Mouse (Mus musculus) CH12F3 (cell line): ENCODE results near the gene Il11.

Experiments used
- in situ Hi-C: fragments of 300-500 bp; cut with MboI; formaldehyde crosslinking; loops from 2 replicates; pipeline ENCODE4 v1.14.3; 2020; ENCODE audit warnings: low sequenced_read_pairs

The Il11 gene

GRCm38 (mm10) chr7:4788499-4789435, 6.1 kb upstream of the Il11 start:
- in situ Hi-C loops = no loop called here

DNA sequence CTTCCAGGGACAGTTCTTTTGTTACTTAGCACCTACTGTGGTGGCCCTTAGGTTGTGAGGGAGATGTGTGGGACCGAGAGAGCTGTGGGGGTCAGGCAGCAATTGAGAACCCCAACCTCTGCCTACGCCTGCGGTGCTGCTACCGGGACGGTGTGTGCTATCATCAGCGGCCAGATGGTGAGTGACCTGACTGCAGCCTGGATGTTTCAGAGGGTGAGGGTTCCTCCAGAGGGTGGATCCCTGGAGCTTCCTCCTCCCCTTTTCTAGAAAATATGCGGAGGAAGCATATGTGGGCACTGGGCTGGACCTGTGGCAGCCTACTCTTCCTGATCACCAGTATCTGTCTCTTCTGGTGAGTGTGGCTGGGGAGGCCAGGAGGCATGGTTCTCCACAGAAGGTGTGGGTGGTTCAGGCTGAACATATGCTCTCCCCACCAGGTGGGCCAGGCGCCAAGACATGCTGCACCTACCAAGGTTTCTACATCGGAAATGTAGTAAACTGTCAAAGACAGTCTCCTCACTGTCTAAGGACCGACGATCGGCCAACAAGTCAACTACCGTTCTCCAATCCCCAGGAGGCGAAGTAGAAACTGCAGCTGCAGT, 1.1 kb upstream of the Il11 start:
- in situ Hi-C loops = no loop called here

DNA sequence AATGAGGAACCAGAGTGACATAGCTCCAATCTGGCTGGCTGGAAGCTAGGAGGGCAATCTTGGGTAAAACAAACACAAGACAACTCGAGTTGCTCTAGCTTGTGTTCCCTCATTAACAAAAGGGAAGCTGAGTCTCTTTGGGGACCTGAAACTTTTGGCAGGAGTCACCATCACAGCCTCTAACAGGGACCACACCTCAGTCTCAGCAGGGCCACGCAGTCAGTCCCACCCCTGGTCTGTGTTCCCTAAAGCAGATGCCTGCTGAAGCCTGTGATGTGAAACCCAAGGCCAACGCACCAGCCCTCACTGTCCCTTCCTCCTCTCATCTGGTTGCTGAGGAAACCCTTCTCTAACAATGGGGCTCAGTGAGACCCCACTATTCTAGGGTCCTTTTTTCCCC, 529 bp downstream of the Il11 start:
- in situ Hi-C loops = no loop called here

- in situ Hi-C loops = no loop called here
Observed at GRCm38 (mm10) chr7:4779921-4780320, 2.7 kb downstream of the Il11 start.

DNA sequence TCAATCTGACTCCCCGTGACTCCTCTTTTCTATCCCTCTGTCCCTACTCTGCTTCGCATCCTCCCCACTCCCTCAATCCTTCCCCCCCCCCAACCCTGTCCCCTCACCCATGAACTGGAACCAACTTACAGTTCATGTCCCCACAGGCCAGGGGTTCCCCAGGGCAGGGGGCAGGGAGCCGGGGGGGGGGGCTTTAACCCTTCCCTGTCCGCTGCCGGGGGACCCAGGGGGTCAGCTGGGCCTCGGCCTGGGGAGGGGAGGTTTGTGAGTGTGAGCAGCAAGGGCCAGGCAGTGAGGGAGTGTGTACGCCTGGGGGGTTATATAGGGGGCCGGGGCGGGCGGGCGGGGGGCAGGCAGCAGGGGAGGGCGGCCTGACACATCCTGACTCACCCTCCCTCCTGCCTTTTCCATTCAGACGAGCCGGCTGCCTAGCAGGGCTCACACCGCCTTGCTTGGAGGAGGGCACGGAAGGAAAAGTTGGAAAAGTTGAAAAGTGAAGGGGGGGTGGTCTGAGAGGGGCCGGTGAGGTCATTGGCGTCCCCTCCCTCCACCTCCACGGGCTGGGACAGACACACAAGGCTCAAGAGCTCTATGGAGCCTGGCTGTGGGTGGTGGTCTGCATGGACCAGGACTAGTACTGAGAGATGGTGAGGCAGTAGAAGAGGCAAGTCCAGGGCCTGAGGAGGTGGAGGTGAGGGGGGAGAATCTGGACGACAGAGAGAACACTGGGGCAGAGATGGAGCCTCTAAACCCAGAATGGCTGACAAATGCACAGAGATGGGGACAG, 4.6 kb downstream of the Il11 start:
- in situ Hi-C loops = no loop called here

DNA sequence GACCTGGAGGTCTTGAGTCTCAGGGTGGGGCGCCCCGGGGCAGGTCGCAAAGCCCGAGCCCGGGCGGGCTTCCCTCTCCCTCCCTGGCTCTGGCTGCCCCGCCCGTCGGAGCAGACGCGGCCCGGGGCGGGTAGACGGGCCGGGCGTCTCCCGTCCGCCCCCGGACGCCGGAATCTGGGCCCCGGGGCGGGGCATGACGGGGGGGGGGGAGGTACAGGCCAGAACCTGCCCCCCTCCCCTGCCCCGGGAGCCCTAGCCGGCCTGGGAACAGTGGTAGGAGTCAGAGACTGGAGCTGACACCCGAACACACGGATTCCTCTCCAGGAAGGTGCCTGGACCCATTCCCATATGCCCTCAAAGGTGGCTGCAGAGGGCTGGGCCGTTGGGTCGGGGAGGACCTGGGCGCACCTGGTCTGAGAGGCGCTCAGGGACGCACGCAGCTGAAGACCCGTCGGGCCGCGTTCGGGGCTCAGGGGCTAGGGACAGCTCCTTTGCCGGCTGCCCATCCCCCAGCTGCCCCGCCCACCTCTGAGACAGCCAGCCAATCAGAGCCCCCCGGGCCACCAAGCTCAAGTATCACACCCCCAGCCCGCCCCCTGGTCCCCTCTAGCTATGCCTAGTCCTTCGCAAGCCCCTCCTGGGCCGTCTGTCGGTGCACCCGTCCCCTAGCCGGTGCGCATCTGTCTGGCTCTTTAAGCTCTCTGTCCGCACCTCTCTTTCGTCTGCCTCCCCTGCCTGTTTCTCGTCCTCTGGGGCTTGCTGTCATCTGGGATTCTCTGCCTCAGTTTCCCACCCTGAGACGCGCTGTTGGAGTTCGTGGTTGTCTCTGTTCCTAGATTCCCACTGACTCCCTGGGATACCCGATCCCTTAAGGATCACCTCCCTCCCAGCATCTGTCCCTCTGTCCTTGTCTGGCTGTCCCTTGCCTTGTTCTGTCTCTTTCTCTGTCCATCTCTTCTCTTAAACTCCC, 5.5 kb downstream of the Il11 start:
- in situ Hi-C loops = no loop called here

GRCm38 (mm10) chr7:4776131-4776530, 6.5 kb downstream of the Il11 start:
- in situ Hi-C loops = no loop called here

DNA sequence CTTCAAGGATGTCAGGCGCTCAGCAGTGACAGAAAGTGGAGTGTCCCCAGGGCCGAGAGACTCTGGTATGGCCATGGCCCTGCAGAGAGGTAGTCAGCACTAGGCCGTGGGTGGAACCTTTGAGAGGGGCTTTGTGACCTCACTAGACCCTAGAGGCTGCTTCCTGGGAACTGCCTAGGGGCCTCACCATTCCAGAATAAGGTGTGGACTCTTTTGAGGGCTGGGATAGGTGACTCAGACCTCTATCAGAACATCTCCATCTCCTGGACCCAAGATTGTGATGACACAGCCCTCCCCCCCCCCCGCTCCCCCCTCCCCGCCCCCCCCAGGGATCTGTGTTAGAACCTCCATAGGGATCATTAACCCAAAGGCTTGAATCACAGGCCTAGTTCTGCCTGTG, 11.5 kb downstream of the Il11 start, which contains the start of gene Fam71e2:
Gene Fam71e2 (minus strand): TSS at position 101 of the 400 bp plus-strand sequence.
- in situ Hi-C loops = no loop called here

DNA sequence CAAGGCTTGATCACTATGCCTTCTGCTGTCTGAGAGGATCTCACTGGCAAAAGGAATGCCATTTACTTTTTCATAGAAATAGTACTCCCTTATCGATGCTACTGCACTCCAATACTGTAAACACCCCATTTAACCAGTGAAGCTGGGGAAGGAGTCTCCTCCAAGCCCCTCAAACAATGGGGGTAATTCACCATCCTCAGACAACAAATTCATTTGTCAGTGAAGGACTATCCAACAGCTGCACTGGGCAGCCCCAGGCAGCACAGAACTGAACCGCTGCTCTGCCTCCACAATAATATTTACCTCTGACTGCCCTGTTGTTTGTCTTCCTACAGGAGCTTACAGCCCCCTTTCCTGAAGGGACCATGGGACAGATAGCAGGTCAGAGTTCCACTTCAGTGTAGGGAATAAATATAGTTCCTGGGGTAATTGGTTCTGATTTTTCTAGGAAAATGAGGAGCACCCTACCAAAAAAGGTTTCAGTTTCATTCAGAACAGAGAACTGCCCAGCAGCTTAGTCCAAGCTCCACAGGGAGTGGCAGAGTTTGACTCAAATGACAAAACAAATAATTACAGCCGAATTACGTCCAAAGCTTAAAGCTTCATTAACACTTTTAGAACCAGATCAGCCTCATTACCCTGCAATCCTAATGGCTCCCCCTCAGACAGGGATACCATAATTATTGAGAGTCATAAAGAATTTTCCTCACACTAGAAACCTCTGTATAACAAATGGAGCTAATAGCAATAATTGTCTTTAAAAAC, 17.5 kb downstream of the Il11 start:
- in situ Hi-C loops = no loop called here

DNA sequence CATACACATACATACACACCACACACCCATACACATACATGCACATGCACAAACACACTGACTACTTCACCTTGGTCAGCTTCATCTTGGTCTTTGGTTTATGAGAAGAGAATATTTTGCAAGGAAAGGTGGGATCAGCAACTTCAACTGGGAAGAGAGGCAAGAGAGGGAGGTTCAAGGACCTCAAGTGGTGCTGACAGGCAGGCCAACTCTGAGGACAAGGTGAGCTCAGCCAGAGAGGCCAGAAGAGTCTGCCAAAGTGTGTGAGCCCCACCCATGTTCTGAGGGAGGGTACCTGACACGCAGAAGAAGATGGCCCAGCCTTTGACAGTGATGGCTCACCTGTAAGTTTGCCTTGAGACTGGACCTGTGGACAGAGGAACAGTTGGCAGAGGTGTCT, 23.0 kb downstream of the Il11 start:
- in situ Hi-C loops = no loop called here

GRCm38 (mm10) chr7:4752821-4753570, 29.7 kb downstream of the Il11 start, which contains the start of gene Cox6b2:
Gene Cox6b2, minus strand, starts transcription at chr7:4753094.
- in situ Hi-C loops = no loop called here

DNA sequence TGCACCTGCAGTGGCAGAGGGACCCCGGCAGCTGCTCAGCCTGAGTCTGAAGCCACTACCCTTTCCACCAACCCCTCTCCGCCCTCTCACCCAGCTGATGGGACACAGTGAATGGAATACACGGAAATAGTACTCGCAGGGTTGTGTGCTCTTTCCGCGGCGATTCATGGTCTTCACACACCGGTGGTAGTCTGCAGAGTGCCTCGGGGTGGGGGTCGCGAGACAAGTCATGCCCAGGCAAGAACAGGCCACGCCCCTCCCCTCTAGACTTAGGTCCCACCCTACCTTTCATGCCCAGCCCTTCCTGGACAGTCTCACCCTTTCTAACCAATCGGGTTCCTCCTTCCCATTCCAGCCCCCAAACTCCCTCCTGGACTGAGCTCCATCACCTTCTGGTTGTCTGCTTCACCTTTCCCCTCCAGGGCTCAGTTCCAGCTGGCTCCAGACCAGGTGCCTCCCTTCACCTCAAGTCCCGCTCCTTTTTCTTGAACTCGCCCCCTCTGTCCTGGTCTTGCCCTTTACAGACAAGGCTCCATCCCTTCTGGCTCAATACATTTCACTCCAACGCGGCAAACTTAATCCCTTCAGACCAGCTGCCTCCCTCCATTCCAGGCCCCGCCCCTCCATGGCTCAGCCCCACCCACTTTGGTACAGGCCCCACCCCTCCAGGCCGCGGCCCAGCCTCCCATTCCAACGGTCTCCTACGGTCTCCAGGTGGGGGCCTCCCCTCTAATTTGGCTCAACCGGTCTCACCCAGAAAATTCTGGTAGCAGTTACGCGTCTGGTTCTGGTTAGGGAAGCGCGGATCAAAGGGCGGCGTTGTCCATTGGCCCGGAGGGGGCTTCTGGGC, 30.5 kb downstream of the Il11 start:
- in situ Hi-C loops = no loop called here

DNA sequence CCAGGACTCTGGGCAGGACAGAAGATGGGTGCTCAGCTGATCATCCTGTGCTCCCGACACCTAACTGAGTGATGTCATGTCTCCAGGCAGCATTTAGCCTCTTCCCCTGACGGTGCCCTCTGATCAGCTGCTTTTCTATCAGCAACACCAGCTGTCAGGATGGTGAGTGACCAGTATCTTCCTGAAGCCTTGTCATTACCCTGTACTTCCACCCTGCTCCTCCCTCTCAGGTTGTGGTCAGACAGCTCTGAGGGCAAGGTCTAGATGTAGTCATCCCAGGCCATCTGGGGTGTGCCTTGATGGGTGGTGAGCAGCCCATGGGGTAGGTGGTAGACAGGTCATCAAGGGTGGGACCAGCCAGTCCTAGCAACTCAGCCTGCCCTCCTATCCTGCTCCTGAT, 33.5 kb downstream of the Il11 start:
- in situ Hi-C loops = no loop called here

DNA sequence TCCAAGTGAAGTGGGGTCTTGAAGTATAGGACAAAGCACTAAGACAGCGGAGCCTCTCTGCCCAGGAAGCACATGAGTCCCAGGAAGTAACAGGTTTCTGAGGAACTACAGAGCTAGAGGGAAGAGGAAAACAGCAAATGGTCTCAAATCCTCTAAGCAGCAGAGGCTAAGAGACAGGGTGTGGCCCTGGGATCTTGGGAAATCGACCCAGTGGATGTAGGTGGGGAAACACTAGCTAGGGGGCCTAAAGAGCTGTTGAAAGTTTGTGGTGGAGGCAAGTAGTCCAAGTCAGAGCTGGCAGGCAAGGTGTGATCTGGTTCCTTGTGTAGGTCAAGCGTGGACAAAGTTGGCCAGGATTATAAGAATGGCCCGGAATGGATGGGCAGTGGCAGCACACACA, 34.3 kb downstream of the Il11 start:
- in situ Hi-C loops = no loop called here

- in situ Hi-C loops = no loop called here
Observed at GRCm38 (mm10) chr7:4747156-4747899, 35.3 kb downstream of the Il11 start.

DNA sequence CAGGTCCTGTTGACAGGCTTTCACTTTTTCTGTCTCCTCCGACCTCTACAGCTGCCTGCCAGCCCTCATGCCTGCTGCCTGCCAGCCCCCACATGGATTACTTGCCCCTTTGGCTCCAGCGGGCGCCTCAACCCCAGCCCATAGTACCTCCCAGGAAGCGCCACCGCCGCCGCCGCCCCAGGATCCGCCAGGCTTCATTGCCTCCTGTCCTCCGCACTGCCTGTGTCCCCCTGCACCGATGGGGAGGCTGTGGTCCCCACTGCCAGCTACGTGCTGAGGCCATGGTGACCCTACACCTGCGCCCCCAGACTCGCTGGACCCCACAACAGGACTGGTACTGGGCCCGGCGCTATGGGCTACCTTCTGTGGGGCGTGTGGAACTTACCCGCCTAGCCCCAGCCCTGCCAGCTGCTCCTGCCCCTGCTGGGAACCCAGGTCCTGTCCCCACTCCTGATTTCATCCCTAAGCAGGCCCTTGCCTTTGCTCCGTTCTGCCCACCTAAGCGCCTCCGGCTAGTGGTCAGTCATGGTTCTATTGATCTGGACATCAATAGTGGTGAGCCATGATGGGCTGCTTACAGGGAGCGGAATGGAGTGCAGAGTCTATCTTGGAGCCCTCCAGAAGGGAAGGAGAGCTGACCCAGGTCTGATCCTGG, 36.2 kb downstream of the Il11 start:
- in situ Hi-C loops = no loop called here

GRCm38 (mm10) chr7:4744886-4745285, 37.8 kb downstream of the Il11 start:
- in situ Hi-C loops = no loop called here
